Mouse (Mus musculus) activated CD4-positive, CD25-positive, alpha-beta regulatory T cell, adult 4 months (primary cell): ENCODE measurements at regions not wholly inside any gene's neighbourhood (a gene's known extent, or its start where the extent isn't known, plus 50 kb on each side); places are given as distances from the start of the nearest gene placed in this dataset.
"Not testable (repeated sequence)": the region's sequence is repeated elsewhere in the genome, so short reads cannot be mapped to it uniquely, and the experiment has no call there.

Experiments
- ATAC-seq: one replicate; pipeline ENCODE4 v1.8.0; 2017

GRCm38 (mm10) chr17:82922986-82923385 lies 292.1 kb upstream of the Pkdcc start:
- not testable (repeated sequence) for ATAC-seq

DNA sequence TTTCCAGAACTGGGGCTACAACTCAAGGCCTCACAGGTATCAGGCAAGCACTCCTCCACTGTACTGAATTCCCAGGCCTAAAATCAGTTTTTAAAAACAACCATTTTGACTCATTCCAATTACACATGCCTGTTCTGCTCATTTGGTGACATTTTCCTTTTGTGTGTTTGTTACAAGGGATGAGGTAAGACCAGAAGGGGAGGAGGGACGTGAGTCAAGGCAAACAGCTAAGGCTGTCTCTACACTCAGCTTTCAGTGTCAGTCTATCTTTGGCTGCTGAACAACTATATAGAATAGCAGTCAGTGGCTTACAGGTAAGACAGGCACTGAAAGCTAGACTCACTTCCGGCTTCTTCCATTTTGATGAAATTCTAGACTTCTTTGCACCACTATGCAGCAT lies 289.3 kb upstream of the Pkdcc start:
- ATAC-seq = no peak

GRCm38 (mm10) chr17:82927681-82928080 lies 287.4 kb upstream of the Pkdcc start:
- no peak for ATAC-seq

- ATAC-seq = no peak
Observed at GRCm38 (mm10) chr17:82929511-82929910, 285.6 kb upstream of the Pkdcc start.

GRCm38 (mm10) chr17:82930738-82931137 lies 284.4 kb upstream of the Pkdcc start:
- no peak for ATAC-seq

DNA sequence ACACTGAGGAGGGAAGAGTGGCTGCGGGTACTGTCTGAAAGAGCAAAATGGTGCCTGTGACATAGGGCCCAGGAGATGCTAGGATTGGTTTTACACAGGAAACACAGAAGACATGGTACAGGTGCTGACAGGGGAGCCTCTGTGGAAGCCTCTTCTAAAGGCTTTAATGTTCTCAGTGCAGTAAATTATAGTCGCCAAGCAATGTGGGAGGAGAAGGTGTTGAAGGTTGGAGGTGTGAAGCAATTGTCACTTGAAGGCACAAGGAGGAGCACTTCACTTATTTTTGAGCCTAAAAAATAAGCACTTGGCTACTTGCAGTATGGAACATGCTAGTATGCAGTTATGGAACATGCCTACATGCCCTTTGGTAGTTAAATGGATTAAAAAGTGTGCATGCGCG lies 283.6 kb upstream of the Pkdcc start:
- no peak for ATAC-seq

- ATAC-seq = no peak
Observed at GRCm38 (mm10) chr17:82936836-82937235, 278.3 kb upstream of the Pkdcc start.

DNA sequence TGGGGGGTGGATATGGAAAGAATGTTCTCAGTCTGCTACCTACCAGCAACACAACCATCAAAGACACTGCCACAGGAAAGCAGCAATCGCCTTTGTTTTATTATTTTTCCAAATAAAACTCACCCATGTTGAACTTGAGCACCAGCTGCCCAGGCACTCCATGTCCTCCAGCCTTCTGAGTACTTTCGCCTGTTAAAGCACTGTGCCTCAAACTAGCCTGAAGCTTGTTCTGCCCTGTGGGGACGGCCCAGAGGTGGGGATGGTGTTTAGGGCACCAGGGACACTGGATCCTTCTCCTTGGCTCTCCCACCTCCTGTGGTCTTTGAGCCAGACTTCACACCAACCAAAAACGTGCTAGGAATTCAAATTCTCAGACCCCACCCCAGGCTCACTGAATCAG lies 269.0 kb upstream of the Pkdcc start:
- no peak for ATAC-seq

DNA sequence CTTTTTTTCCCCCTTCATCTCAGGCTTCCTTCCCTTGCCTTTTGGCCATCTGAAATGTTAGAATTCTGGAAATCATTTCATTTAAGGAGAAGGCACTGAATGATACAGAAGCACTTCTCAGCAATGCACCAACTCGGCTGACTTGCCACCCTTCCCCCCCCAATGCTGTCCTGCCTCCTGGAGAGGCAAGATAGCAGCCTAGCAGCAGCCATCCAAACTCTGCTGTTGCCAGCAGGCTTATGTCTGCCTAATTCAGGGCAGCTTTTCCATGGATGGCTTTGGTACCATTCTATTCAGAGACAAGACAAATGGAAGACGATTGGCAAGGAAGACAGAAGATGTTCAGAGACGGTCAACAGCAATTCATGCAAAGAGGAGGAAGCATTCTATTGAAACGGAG lies 265.3 kb upstream of the Pkdcc start:
- ATAC-seq = no peak

- no peak for ATAC-seq
Observed at GRCm38 (mm10) chr17:82950268-82950667, 264.8 kb upstream of the Pkdcc start.

DNA sequence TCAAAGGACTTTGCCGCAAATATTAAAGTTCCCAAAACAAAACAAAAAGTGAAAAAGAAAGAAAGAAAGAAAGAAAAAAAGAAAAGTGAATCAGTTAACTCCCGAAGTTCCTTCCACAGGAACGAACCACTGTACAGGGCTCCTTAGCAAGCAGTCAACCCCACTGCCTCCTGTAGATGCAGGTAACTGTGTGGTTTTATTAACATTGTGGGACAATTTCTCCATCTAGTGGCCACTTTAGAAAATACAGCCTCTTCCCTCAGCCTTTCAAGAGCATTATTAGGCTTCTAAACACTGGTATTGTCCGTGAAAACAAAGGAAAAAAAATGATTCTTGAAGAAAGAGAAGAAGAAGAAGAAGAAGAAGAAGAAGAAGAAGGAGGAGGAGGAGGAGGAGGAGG lies 257.7 kb upstream of the Pkdcc start:
- no peak for ATAC-seq

DNA sequence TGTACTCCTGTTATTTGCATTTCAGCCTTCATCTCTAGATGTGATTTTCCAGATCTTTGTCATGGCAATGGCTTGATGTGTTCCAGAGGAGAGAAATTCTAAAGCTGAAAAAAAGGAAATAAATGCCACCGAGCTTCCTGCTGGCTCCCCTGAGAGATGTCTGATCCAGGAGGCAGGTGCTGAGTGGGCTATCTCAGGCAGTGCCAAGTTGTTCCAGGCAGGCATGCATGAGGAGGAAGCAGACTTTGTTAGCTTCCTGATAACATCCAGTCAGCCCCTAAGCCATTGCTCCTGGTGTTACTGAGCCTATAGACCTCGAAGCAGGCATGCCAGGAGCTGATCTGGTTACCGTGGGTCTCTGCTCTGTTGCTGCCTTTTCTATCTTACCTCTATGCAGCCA lies 251.7 kb upstream of the Pkdcc start:
- ATAC-seq = no peak

DNA sequence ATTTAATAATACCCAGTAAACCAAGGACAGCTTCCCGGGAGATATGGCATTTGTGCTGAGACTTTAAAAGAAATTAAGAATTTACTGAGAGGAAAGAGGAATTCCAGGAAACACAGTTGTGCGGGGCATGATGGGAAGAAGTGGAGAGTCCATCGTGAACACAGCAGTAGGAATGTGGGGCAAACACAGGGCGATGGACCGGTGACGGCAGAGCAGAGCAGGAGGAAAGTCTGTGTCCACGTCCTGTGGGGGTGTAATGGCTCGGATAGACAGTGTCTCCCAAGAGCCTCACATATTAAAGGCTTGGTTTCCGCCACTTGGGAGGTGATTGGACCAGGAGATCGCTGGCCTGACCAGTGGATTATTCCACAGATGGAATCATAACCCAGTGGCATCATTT lies 215.4 kb upstream of the Pkdcc start:
- ATAC-seq = no peak

DNA sequence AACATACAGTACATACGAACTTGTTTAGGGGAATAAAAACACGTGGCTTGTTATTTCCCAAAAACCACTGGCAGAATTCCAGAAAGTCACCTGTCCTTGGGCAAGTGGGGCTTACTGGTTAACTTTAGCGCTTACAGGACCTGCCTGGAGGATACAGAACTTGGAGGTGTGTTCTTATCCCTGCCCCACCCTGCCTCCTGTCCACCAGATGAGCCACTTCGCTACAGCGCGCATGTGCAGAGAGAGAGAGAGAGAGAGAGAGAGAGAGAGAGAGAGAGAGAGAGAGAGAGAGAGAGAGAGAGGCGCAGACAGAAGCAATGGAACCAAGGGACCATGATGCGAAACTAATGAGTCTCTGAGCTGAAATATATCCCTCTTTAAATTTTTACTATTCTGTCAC lies 214.7 kb upstream of the Pkdcc start:
- ATAC-seq = no peak

DNA sequence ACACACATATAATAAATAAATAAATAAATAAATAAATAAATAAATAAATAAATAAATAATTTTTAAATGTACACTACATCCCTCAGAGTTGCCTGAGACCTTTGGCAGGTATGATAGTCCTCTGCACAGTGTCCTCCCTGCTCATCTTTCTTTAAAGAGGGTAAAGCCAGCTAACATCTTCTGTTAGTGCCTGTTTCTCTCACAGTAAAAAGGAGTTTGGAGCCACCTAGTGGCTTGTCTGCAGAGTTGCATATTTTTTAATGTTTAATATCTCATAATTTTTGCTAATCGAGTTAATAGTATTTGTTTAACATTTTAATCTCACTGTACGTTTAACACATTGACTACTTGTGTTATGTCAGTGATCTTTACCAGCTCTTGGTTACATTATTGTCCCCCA lies 213.5 kb upstream of the Pkdcc start:
- ATAC-seq = peak; percentile 40

DNA sequence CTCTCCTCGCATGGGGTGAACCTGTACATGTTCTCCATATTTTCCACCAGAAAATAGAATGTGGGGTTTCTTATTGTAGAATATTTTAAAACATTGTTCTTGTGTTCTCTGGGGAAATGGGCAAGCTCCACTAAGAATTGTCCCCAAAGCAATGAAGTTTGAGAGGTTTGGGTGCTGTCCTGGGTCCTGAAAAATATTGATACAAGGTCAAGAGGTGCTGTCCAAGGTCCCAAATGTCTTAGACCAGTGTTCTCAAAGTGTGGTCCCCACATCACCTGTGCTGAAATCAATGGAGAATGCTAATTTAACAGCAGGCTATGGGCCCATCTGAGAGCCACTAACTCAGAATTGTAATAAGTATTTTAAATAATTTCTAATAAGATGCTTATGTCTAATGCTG lies 204.2 kb upstream of the Pkdcc start:
- ATAC-seq = no peak

DNA sequence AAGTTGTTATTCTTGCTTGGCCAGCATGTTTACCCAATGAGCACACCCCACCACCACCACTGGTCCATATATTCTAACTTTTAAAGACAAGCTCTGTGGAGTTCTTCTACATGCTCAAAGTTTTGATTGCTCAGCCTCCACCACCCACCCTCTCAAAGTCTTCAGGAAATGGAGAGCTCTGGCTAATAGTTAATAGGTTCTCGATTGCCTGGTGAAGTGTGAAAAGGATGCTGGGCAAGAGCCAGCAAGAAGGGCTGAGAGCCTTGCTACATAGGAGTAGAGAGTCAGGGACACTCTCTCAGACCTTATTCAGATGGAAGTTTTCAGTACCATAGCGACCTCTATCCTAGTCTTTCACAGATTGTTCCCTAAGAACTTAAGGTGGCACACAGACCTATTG lies 199.4 kb upstream of the Pkdcc start:
- ATAC-seq = no peak

- ATAC-seq = no peak
Observed at GRCm38 (mm10) chr17:83016936-83017335, 198.2 kb upstream of the Pkdcc start.

GRCm38 (mm10) chr17:83019267-83019666 lies 195.8 kb upstream of the Pkdcc start:
- ATAC-seq = no peak

DNA sequence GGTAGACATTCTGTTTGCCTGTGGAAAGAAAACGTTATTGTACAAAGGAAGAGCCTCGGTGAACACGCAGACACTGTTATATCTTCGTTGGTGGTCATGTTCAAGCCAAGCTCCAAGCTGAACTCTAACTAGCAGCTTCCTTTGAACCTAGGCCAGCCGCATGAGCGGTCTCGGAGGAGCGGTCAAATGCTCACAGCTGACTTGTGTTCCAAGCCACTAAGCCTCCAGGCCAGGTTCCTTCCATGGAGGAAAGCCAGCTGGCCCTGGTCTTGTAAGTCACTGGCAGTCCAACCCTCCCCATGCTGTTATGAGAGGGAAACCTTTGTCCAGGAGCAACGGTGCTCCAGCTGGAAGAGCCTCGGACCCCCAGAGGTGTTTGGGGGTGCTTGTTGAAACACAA lies 194.5 kb upstream of the Pkdcc start:
- ATAC-seq = no peak

DNA sequence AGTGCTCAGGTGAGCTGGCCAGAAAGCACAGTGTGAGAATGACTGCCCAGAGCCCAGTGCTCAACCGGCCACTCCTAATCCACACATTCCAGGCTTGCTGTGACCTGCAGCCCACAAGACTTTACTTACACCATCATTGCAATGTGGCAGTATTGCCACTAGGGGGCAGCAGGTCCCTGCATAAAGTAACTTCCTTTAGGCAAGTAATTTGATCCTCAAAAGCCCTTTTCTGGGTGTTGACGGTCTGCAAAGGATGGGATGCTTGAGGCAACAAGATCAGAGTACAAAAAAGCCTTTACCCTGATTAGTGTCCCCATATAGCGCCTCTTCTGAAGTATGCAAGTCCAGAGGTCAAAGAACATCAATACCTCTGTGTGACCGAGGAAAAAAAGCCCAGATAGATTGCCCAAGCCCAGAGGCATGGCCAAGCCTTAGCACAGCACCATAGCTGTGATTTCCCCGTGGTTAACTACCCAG lies 189.7 kb upstream of the Pkdcc start:
- ATAC-seq = peak; percentile 36

- no peak for ATAC-seq
Observed at GRCm38 (mm10) chr17:83034914-83035573, 180.0 kb upstream of the Pkdcc start.

GRCm38 (mm10) chr17:83035574-83035918 lies 179.5 kb upstream of the Pkdcc start:
- ATAC-seq = no peak

DNA sequence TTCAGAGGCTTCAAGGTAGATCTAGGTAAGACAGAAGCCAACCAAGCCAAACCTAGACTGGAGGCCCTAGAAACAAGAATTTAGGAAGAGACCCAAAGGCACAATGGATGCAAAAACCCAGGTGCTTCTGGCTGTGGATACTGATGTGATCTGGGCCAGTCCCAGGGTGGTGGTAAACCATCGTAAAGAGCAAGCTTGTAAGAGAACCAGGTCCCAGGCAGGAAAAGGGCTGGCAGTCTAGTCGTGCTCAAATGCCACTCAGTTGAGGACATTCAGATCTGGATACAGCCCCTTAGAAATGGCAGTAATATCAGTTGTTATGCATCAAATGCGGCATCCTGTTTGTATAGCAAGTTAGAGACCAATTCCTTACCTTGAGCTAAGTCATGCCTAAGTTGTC lies 175.5 kb upstream of the Pkdcc start:
- ATAC-seq = no peak

DNA sequence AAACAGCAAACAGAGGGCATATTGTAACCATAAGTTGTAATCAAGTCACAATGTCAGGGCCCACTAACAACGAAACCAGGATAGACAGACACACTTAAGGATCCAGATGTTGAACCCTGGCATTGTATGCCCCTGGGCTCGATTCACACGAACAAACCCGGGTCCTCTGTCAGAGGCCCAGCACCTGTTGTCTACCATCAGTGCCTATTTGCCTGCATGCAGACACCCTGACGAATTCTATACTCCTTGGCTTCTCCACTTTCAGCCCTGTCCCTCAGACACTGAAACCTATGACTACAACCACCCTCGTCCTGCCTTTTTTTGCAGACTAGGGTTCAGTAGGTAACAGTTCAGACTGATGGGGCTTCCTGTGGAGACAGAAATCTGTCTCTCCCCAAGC lies 170.6 kb upstream of the Pkdcc start:
- ATAC-seq = no peak
